Mouse (Mus musculus) ES-Bruce4 (cell line): ENCODE data around the gene Rad9b. TPM values are rescaled to one million over a fixed set of nuclear protein-coding genes. Genes with fewer than 3 reads are reported as not detected.
"Not testable (repeated sequence)": the region's sequence is repeated elsewhere in the genome, so short reads cannot be mapped to it uniquely, and the experiment has no call there.

ENCODE experiments used
- H3K27ac ChIP-seq: 2 replicates; pipeline ENCODE4 v1.5.1; 2012; ENCODE audit warnings: low read length, inconsistent platforms; ENCODE audit not compliant: insufficient read depth
- H3K27me3 ChIP-seq: 2 replicates; pipeline ENCODE4 v1.6.1; 2012; ENCODE audit warnings: mild to moderate bottlenecking, low read length, inconsistent platforms; ENCODE audit not compliant: control insufficient read depth, poor library complexity, insufficient read depth, severe bottlenecking
- H3K36me3 ChIP-seq: 2 replicates; pipeline ENCODE4 v1.6.1; 2012; ENCODE audit warnings: inconsistent platforms, mild to moderate bottlenecking, low read length, moderate library complexity; ENCODE audit not compliant: control insufficient read depth, poor library complexity, insufficient read depth, severe bottlenecking
- H3K4me1 ChIP-seq: one replicate; pipeline ENCODE4 v1.8.1; 2011; ENCODE audit warnings: low read length; ENCODE audit not compliant: control insufficient read depth, insufficient read depth
- H3K4me3 ChIP-seq: 2 replicates; pipeline ENCODE4 v1.5.1; 2011; ENCODE audit warnings: low read depth, mild to moderate bottlenecking, low read length
- H3K9ac ChIP-seq: 2 replicates; pipeline ENCODE4 v1.6.1; 2012; ENCODE audit warnings: low read depth, mild to moderate bottlenecking, inconsistent platforms; ENCODE audit not compliant: poor library complexity, severe bottlenecking
- H3K9me3 ChIP-seq: replicated peaks from 2 replicates; pipeline ENCODE4 v1.6.1; 2012; ENCODE audit warnings: mild to moderate bottlenecking, low read length, inconsistent platforms; ENCODE audit not compliant: control insufficient read depth, poor library complexity, insufficient read depth, severe bottlenecking
- CTCF ChIP-seq: IDR thresholded peaks from one replicate; pipeline ENCODE4 v1.8.1; 2011; ENCODE audit warnings: low read depth, low read length
- EP300 ChIP-seq: IDR thresholded peaks from 2 replicates; pipeline ENCODE4 v1.6.1; 2011; ENCODE audit warnings: low read depth, low read length; ENCODE audit not compliant: insufficient read depth
- POLR2A ChIP-seq: IDR thresholded peaks from one replicate; pipeline ENCODE4 v1.8.1; 2011; ENCODE audit warnings: low read length; ENCODE audit not compliant: insufficient read depth
- polyA plus RNA-seq: library from polyadenylated mRNA; stranded (reverse); fragments of >200 nt; gene quantifications from 2 replicates; pipeline ENCODE4 v1.2.4, GENCODE M21; 2011; ENCODE audit warnings: low read depth; ENCODE audit not compliant: missing spikeins, insufficient read depth, insufficient read length

The Rad9b gene
- polyA plus RNA-seq, 1 experiment, result 19.7 TPM

DNA sequence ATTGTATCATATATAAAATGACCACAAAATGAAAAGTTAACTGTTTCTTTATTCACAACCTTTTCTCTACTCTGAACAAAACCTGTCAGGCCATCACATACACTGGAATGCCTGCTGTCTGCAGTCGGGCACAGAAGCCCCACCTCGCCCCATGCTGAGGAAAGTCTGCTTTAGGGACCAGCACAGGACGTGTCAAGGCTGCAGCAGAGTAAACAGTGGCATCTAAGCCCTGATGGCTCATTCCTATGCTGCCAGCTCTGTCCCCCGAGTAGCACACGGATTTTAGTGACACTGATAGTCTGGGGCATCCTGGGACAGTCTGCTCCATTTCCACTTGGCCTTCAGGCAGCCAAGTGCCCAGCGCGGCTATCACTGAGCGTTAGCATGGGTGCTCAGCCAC lies 28.6 kb downstream of the Rad9b start:
- 0 out of 2 replicates have a peak, but pooled peaks cover 4% of the 10 kb centered on the region for H3K36me3 ChIP-seq
- H3K27me3 ChIP-seq, result no peaks in the 10 kb centered on the region

DNA sequence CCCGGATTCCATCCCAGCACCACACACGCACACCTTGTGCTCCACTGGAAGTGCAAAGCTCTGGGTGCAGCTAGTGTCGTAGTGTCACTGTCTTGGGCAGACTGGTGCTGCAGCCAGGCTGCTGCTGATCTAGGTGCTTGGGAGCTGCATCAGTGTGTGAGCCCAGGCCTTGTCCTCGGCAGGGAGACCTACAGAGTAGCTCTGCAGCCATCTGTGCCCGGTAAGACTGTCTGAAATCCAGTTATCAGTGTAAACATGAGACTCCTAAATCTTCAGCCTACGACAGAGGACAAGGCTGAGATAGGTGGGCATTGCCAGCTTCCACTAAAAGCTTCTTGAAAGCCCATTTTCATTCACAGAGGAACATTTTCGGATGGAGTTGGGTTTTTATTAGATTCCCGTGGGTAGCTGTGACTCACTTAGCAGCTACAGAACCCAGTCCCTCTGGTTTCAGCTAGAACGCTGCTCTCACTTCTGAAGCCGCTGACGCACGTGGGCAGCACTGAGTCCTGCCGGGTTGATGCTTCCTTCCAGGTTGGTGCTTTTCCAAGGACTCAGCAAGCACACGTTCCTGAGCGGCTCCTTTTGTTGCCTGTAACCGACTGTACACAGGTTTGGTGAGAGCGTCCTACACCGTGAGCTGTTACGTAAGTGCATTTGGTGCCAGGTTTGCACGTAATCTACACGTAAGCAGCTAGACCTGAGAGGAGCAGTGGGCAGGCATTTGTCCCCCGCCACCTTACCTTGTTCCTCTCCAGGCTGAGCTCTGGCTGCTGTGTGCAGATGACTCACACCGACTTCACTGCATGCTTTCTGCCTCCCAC lies 29.2 kb downstream of the Rad9b start:
- no peaks in the 10 kb centered on the region for H3K27me3 ChIP-seq
- H3K36me3 ChIP-seq, result 0 out of 2 replicates have a peak, but pooled peaks cover 4% of the 10 kb centered on the region
- H3K4me1 ChIP-seq, result no peaks in the 10 kb centered on the region
- no peak for TF ChIP-seq EP300
- TF ChIP-seq POLR2A, result no peak
- no peak for TF ChIP-seq CTCF
- no peak overlapping the region for H3K27ac ChIP-seq
- H3K9me3 ChIP-seq, result no peaks in the 10 kb centered on the region
- H3K4me3 ChIP-seq, result no peak overlapping the region
- H3K9ac ChIP-seq, result no peak overlapping the region

More for the DNA sequence above, 28.6 kb downstream of the Rad9b start:
- Histone ChIP-seq H3K4me3 (no peak overlapping the region), H3K4me1 (no peaks in the 10 kb centered on the region), H3K27ac (no peak overlapping the region), H3K9ac (no peak overlapping the region), H3K9me3 (no peaks in the 10 kb centered on the region)
- TF ChIP-seq CTCF (no peak), POLR2A (no peak), EP300 (no peak)

- Histone ChIP-seq H3K9me3 (no peaks in the 10 kb centered on the region), H3K27ac (no peak overlapping the region), H3K27me3 (no peaks in the 10 kb centered on the region), H3K9ac (no peak overlapping the region), H3K4me3 (no peak overlapping the region), H3K4me1 (no peaks in the 10 kb centered on the region), H3K36me3 (0 out of 2 replicates have a peak, but pooled peaks cover 4% of the 10 kb centered on the region)
- TF ChIP-seq CTCF, result no peak
- TF ChIP-seq EP300, result no peak
- no peak for TF ChIP-seq POLR2A
Observed at GRCm38 (mm10) chr5:122323523-122323922, 30.5 kb downstream of the Rad9b start.

- peaks cover 6% of the 10 kb centered on the region for H3K4me1 ChIP-seq
- H3K27ac ChIP-seq, result peak overlapping the region; percentile 88
- 0 out of 2 replicates have a peak, but pooled peaks cover 4% of the 10 kb centered on the region for H3K36me3 ChIP-seq
- no peak overlapping the region for H3K4me3 ChIP-seq
- no peak for TF ChIP-seq POLR2A
- TF ChIP-seq EP300, result no peak
- no peak for TF ChIP-seq CTCF
- no peaks in the 10 kb centered on the region for H3K27me3 ChIP-seq
- H3K9ac ChIP-seq, result 0 out of 2 replicates have a peak overlapping the region, but pooled peaks have one; percentile 22
- H3K9me3 ChIP-seq, result no peaks in the 10 kb centered on the region
Observed at GRCm38 (mm10) chr5:122320205-122320781, 33.7 kb downstream of the Rad9b start.

- Histone ChIP-seq H3K27me3 (no peaks in the 10 kb centered on the region), H3K4me1 (peaks cover 6% of the 10 kb centered on the region), H3K9ac (0 out of 2 replicates have a peak overlapping the region, but pooled peaks have one; percentile 22), H3K4me3 (no peak overlapping the region), H3K27ac (peak overlapping the region; percentile 88), H3K9me3 (no peaks in the 10 kb centered on the region), H3K36me3 (0 out of 2 replicates have a peak, but pooled peaks cover 4% of the 10 kb centered on the region)
- TF ChIP-seq CTCF (no peak), POLR2A (no peak), EP300 (no peak)
Observed at GRCm38 (mm10) chr5:122319474-122320204, 34.4 kb downstream of the Rad9b start.

DNA sequence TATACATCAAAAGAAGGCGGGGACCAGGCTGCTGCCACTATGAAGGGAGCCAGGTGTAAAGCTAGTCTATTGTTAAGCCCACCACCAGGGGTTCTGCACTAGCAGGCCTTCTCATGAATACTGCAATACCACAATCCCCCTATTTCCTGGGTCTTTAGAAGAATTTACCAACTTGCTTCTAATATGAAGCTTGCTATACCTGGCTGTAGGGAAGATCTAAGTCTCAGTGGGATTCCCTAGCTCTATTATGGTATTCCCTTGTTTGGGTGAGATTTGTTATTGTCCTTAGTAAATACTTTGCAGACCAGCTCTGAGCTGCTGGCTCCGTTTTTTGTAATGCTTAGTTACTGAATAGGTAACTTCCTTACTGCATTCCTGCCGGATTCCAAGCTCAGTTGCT lies 35.1 kb downstream of the Rad9b start:
- not testable (repeated sequence) for H3K27me3 ChIP-seq, H3K9ac ChIP-seq, H3K4me1 ChIP-seq, H3K9me3 ChIP-seq, H3K36me3 ChIP-seq, H3K4me3 ChIP-seq
- peak overlapping the region; percentile 90 for H3K27ac ChIP-seq
